Mouse (Mus musculus) cerebellum, adult 9-11 months (tissue): ENCODE data around the gene 2810004N23Rik.
"Not testable (repeated sequence)": the region's sequence is repeated elsewhere in the genome, so short reads cannot be mapped to it uniquely, and the experiment has no call there.

Experiments
- DNase-seq: peaks from one replicate; pipeline ENCODE4 v3.0.0; 2022

The 2810004N23Rik gene

GRCm38 (mm10) chr8:124863729-124864128 is 809 bp upstream of the 2810004N23Rik start:
- no peak for DNase-seq

GRCm38 (mm10) chr8:124863163-124863677 is 300 bp upstream of the 2810004N23Rik start:
- no peak for DNase-seq

- peak; percentile 49 for DNase-seq
Measured at GRCm38 (mm10) chr8:124860188-124860587, 2.7 kb downstream of the 2810004N23Rik start.

- no peak for DNase-seq
Measured at GRCm38 (mm10) chr8:124859466-124859865, 3.5 kb downstream of the 2810004N23Rik start.

- DNase-seq, result no peak
Measured at GRCm38 (mm10) chr8:124853511-124853910, 9.4 kb downstream of the 2810004N23Rik start.

GRCm38 (mm10) chr8:124845573-124845972 is 17.3 kb downstream of the 2810004N23Rik start:
- no peak for DNase-seq

GRCm38 (mm10) chr8:124845131-124845530 is 17.8 kb downstream of the 2810004N23Rik start:
- no peak for DNase-seq

- not testable (repeated sequence) for DNase-seq
Measured at GRCm38 (mm10) chr8:124842929-124843328, 20.0 kb downstream of the 2810004N23Rik start.

- DNase-seq, result no peak
Measured at GRCm38 (mm10) chr8:124841775-124842174, 21.1 kb downstream of the 2810004N23Rik start.

GRCm38 (mm10) chr8:124840900-124841299 is 22.0 kb downstream of the 2810004N23Rik start:
- DNase-seq, result no peak

- no peak for DNase-seq
Measured at GRCm38 (mm10) chr8:124839371-124839770, 23.5 kb downstream of the 2810004N23Rik start.

- DNase-seq, result no peak
Measured at GRCm38 (mm10) chr8:124837956-124838355, 25.0 kb downstream of the 2810004N23Rik start.

- DNase-seq, result no peak
Measured at GRCm38 (mm10) chr8:124836907-124837306, 26.0 kb downstream of the 2810004N23Rik start.

GRCm38 (mm10) chr8:124836273-124836672 is 26.6 kb downstream of the 2810004N23Rik start:
- no peak for DNase-seq

- DNase-seq, result no peak
Measured at GRCm38 (mm10) chr8:124835848-124836247, 27.1 kb downstream of the 2810004N23Rik start.

- no peak for DNase-seq
Measured at GRCm38 (mm10) chr8:124833430-124834205, 29.3 kb downstream of the 2810004N23Rik start.

- DNase-seq, result no peak
Measured at GRCm38 (mm10) chr8:124831941-124832340, 31.0 kb downstream of the 2810004N23Rik start.

- DNase-seq, result no peak
Measured at GRCm38 (mm10) chr8:124831531-124831930, 31.4 kb downstream of the 2810004N23Rik start.

- DNase-seq, result no peak
Measured at GRCm38 (mm10) chr8:124830050-124830449, 32.9 kb downstream of the 2810004N23Rik start.

- DNase-seq, result peak; percentile 75
Measured at GRCm38 (mm10) chr8:124828561-124829240, 34.2 kb downstream of the 2810004N23Rik start.

- DNase-seq, result peak; percentile 75
Measured at GRCm38 (mm10) chr8:124827387-124827786, 35.5 kb downstream of the 2810004N23Rik start.

- peak; percentile 50 for DNase-seq
Measured at GRCm38 (mm10) chr8:124826658-124827057, 36.3 kb downstream of the 2810004N23Rik start.

GRCm38 (mm10) chr8:124823497-124823896 is 39.4 kb downstream of the 2810004N23Rik start:
- no peak for DNase-seq

GRCm38 (mm10) chr8:124820125-124820524 is 42.8 kb downstream of the 2810004N23Rik start:
- no peak for DNase-seq
